Mouse (Mus musculus) adrenal gland, adult (tissue): Measurements from ENCODE around the gene Ppt2.

Experiments
- DNase-seq, 2 experiments: peaks; one replicate each; pipeline ENCODE4 v3.0.0; 2022 to 2023; ENCODE audit warnings: low spot score in 1 of 2; ENCODE audit not compliant: inconsistent age in 2 of 2

Gene Ppt2

DNA sequence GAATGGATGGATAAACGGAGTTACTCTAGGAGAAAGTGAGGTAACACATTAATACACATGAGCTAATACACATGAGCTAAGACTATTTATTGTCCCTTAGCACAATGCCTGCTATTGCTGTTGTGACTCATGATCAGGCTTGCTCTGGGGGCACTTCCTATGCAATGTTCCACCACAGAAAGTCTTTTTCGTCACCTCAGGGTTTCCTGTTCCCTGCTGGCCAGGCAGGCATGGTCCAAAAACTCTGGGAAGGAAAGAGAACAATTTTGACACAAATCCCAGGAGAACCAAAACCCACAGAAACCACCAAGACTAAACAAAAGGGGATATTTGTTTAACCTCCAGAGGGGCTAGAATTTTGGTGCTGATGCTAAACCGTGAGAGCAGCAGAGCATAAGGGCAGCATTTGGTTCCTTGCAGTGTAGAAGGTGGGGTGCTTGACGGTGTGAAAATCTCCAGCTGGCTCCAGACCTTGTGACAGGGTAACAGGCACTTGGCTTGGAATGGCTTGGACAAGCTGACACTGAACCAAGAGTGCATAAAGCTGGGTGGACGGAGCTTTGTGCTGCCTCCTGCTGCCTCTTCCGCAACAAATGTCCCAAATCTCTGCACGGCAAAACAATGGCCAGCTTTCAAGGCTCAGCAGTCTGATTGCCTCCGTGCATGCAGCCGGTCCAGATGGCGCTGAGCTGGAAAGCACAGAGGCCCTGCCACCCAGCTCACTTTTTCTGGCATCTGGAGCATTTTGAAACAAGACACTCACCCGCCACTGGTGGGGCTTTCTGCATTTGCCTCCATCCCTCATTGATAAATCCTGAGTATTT, 12.7 kb upstream of the Ppt2 start:
- DNase-seq, result peak; percentile 25 to 71

DNA sequence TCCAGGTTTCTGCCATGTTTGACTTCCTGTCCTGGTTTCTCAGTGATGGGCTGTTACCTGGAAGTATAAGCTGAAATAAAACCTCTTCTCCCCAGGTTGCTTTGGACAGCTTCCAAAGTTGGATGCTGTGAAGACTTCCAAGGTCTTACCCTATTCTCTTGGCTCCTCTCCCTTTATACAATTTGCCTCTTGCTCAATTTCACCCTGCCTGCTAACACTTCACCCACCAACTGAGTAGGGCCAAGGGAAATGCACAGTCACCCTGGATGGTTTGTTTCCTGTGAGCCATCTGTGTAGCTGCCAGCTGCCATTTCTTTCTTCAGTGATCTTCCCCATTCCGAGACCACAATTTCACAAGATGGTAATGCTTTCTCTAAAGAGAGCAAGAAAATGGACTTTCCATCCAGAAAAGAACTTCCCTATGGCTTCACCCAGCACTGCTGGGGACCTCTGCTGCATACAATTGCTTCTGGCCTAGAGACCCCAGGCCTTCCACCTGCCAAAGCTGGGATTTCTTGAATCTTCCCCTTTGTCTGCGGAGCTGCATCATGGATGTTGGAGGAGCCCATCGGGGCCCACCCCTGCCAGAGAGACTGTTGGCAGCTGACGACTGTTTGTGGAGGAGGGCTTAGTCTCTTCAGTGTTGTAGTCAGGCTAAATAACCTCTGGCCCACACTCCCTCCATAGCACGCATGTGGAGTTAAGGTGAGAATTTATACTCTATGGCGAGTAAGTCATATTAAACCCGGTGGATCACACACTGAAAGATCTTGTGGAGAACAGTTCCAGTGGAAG, 11.3 kb upstream of the Ppt2 start:
- peak in 1 of 2 experiments; percentile 68 for DNase-seq

DNA sequence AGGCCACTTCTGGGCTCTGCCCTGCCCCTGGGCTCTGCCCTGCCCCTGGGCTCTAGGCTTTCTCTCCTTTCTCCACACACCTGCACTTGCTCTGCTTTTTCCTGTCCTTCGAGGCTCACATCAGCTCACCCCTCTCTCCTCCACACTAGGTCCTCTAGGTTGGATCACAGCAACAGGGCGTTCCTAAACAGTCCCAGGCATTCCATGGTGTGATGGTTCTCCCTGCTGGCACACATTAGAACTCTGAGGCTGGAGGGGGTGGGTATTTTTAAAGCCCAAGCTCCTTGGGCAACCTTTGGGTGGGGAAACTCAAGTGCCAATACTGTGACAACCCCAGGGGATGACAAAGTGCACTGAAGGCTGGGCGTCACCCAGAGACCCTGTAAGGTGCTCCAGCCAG, 9.1 kb upstream of the Ppt2 start:
- peak in 1 of 2 experiments; percentile 42 for DNase-seq

DNA sequence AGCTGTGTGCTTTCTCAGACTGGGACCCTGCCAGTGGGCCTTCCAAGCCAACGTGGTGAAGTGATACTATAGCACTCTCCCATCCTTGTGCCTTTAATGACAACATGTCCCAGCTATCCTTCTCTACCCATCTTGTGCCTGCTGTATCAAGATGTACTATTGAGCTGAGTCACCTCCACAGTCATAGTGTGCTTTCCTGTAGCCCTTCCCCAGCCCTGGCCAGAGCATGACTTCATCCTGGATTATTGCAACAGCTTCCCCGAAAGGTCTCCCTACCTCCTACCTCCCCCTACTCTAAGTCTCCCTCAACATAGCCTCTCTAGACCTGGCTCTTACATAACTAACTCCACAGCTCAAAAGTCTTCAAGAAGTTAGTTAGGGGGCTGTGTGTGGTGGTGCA, 7.4 kb upstream of the Ppt2 start:
- peak in 1 of 2 experiments; percentile 71 for DNase-seq

DNA sequence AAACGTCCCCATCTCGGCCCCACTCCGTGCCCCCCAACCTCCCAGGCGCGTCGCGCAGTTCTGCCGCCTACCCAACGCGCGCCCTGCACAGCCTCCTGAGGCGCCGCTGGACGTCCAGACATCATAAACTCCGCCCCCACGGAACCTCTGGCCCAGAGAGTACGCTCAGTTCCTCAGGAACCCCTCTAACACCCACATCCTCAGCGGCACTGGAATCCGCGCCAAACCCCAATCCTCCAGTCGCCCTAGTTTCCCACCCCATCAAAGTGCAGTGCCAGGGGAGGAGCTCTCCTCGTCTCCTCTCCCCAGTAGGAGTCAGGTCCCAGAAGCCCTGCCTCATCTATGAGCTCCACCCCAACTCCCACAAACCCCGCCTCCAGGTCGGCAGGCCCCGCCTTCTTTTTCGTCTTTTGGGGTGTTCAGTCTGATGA, 4.0 kb upstream of the Ppt2 start:
- DNase-seq, result peak; percentile 90 to 94

DNA sequence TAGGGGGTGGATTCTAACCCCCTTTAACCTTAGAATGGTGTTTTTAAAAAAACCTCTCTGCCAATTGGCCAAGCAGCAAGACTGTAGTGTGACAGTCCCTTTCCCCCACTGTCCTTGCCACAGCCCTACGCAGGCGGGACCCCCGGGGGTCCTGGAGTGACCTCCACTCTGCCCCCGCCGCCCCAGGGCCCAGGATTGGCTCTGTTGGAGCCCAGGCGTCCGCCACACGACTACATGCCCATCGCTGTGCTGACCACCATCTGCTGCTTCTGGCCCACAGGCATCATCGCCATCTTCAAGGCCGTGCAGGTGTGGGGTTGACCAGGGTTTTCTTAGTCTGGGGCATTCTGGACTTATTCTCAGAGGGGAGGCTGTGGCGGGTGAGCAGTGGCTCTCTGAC, 3.3 kb upstream of the Ppt2 start:
- DNase-seq, result peak in 1 of 2 experiments; percentile 41

DNA sequence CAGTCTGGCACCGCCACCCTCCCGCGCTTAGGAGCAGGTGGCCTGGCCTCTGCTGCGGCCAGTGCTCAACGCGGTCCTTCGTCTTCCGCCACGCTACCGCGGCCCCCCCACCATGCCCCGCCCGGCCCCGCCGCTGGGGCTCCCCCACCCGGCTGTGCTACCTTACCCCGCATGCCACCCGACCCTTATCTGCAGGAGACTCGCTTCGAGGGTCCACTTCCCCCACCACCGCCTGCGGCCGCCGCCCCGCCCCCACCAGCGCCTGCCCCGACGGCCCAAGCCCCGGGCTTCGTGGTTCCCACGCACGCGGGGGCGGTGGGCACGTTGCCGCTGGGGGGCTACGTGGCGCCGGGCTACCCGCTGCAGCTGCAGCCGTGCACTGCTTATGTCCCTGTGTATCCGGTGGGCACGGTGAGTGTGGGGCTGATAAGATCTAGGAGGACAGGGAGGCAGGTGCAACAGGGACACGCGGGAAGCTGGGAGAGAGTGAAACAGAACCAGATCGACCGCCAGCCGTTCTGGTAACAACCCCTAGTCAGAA, 2.5 kb upstream of the Ppt2 start:
- DNase-seq, result peak in 1 of 2 experiments; percentile 39

DNA sequence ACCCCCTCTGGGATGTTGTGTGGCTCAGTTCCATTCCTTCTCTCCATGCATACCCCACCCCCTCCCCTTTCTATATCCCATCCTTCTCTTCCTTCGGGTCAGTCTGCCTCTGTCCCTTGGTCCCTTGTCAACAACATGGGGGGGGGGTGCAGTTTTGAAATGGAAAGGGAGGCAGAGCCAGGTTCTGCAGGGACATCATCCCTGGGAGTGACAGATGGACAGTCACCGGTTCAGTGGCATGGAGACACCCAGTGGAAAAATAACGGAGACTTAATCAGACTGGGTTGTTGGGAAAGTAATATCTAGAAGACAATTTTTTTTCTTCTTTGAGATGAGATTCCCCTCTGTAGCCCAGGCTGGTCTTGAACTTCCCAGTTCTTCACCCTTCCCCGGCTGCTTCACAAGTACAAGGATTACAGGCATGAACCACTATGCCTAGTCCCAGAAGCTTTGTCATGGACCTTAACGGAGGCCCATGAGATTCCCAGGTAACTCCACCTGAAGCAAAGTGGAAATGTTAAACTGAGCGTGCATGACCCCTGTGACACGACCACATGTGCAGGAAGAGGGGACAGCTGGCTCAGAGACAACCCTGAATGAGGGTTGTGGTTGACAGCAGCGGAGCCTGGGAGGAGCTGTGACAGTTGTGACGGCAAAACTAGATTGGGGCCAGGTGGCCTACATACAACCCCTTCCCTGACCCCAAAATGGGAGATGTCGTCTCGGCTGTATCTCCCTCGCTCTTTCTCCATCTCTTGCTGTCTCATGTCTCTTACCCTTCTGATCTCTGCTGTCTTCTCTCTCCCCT, 1.7 kb upstream of the Ppt2 start:
- peak in 1 of 2 experiments; percentile 33 for DNase-seq

DNA sequence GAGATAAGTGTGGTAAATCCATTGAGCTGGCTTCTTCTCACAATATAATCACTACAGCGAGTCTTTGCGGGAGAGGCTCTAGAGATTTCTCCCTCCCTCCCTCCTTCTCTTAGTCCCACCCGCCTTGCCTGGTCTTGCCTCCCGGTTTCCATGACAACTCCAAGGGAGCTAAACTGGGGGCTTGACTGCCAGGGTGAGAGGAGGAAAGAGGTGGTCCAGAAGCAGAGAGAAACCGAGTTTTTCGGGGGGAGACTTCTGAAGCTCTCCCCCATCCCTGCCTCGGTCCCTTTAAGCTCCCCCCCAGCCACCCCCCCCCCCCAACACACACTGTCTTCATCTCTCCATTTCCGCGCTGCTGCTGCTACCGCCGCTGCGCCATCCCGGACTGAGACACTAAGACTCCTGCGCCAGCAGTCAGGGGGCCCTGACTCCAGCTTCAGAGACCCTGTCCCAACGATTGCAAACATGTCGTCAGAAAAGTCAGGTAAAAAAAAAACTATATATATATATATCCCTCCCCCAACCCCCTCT, 976 bp upstream of the Ppt2 start, which contains the start of gene Prrt1:
Gene Prrt1, plus strand, starts transcription at position 313 of the 531 bp plus-strand sequence.
- peak; percentile 39 to 70 for DNase-seq

DNA sequence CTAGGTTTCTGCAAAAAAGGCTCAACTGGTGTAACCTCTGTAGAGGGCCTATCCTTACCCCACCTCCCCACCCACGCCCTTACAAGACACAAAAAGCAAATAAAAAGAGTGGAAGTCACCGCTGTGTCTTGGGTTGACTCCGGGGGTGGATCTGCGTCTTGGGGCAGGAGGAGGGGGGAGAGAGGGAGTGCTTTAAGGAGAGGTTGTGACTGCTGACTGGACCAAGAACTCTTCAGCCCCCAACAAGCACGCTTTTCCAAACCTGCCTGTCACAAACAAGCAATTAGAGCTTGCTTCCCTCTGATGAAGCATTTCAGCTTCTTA, 296 bp upstream of the Ppt2 start:
- DNase-seq, result peak in 1 of 2 experiments; percentile 34

DNA sequence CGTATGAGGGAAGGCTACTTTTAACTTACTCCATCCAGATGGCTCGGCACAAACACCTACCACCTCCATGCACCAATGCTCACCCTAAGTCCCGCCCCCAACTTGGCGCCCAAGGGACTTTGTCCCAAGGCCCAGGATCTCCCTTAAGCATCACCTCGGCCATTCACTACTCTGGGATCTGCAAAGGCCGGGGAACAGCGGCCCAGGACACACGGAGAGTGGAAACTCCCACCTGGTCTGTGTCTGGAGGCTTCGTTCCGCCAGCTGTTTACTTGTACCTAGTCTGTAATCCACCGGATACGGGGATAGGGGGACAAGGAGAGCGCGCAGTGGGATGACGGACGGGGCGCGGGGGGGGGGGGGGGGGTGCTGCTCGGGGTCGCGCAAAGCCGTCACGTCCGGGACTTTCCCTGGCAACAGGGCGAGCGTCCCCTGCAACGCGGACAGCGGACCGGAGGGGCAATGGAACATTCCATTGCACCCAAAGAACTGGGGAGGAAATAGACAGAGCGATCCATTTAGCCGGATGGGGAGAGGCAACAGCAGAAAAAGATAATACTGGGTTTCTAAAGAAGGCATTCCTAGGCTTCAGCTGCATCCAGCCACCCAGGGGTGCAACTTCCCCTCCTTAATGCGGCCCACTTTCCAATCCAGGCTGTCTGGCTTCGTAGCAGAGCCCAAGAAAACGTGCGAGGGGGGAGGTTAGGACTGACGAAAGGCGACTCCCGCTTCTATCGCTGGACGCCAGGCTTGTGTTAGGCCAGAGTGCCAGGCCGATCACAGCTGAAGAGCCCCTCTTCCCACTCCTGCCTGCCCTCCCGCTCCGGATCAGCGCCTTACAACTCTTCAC, 992 bp downstream of the Ppt2 start:
- peak; percentile 92 to 97 for DNase-seq

DNA sequence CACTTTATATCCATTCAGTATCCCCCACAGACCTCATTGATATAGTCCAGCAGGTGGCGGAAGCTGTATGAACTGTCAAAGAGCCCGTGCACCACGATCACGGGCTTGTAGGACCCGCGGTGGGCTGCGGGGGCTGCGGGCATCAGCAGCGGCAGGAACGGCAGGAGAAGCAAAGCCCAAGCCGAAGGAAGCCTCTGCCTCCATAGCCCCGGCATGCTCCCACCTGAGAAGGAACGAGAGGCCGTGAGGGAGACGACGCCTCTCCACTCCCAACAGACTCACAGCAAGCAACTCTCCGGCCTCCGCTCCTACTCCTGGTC, 1.6 kb downstream of the Ppt2 start:
- no peak for DNase-seq

DNA sequence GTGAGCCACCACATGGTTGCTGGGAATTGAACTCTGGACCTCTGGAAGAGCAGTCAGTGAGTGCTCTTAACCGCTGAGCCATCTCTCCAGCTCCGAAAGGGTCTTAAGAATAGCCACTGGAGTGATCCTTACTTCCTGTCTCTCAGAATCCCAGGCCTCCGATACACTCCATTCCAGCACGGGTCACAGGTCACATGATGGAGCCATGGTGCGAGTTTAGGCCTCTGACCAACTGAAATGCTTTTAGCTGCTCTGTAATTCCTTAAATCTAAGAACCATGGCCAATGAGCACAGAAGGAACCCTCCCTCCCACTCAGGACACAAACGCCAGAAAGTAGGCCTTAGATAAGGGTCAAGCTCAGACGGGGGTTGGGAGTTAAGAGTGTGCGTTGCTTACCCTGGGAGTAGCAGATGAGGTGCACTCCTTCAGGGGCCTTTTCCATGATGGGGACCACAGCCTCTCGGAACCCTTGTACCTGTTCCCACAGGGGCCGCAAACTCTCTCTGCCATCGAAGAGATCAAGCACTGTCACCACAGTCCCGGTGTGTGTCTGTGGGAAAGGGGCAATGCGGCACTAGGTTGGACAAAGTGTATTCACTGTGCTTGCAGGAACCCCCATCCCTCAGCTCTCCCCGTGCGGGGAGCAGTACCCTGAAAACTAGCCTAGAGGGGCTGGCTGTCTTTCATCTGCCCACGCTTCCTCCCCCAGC, 2.1 kb downstream of the Ppt2 start:
- no peak for DNase-seq

DNA sequence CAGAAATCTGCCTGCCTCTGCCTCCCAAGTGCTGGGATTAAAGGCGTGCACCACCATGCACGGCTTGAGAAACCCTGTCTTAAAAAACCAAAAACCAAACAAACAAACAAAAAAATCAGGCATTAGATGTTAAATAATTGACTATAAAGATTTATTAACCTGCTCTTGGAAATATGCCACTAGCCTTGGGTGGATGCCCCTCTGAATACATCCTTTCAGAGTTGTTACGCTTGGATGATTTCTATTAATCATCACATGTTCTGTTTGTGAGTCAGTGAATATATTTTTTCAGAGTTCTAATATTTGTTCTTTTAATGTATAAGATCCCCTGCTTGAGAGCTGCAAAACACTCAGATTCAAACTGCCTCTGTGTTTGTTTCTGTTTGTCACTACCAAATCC, 3.3 kb downstream of the Ppt2 start:
- DNase-seq, result no peak

DNA sequence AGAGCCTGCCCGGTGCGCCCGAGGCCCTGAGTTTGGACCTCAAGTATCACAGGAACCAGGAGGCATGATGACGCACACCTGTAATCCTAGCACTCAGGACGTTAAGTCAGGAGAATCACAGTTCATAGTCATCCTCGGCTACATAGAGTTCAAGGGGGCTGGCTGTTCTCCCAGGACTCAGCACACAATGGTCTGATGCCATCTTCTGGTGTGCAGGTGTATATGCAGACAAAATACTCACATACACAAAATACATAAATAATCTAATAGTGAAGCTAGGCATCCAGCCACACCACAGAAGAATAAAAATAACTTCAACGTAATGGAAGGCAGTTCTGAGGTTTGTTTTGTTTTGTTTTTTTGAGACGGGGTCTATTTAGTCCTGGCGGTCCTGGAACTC, 5.1 kb downstream of the Ppt2 start:
- DNase-seq, result no peak

DNA sequence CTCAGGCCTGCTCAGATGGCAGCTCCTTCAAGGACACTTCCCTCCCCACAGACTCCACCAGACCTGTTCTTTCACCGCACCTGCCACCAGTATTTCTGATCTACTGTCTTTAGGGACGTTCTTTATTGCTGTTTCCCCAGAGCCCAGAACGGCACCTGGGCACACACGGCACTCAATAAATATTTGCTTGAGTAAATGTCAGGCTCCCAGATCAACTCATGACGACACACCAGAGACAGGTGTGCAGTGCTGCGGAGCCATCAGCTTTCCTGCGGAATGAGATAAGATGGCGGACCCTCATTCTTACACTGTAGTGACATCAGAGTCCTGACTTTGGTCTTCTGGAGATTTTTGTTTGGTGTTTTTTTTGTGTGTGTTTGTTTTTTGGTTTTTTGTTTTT, 7.3 kb downstream of the Ppt2 start:
- DNase-seq, result no peak

DNA sequence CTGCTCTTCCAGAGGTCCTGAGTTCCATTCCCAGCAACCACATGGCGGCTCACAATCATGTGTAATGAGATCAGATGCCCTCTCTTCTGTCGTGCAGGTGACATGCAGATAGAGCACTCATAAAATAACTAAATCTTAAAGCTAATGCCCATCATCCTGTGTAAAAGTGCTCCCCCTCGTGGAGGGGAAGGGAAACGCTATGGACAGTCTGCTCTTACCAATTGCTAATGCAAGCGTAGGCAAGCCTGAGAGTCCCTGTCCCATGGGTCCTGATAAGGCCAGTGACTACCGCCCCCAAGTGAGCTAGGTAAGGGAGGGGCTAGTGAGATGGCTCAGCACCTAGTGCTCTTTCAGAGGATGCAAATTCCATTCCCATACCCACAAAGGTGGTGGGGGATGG, 9.3 kb downstream of the Ppt2 start:
- DNase-seq, result peak; percentile 74 to 93

DNA sequence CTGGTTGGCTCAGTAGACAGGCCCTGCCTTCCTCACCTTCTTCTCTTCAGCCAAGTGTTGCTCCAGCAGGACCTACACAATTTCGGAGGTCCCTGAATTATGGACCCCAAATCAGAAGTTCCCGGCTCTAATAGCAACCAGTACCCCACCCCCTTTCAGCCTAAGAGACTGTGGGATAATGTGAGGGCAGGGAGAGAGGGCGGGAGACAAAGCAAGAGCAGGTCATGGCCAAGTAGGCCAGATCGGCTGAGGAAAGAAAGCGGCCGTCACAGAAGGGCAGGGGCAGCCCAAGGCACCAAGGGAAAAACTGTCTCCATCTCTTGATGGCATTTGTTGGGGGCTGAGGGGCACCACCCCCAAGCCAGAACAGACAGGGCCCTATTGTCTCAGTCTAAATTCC, 12.4 kb downstream of the Ppt2 start, which contains the start of gene Egfl8:
Gene Egfl8, minus strand, starts transcription at position 101 of the 400 bp plus-strand sequence.
- no peak for DNase-seq

DNA sequence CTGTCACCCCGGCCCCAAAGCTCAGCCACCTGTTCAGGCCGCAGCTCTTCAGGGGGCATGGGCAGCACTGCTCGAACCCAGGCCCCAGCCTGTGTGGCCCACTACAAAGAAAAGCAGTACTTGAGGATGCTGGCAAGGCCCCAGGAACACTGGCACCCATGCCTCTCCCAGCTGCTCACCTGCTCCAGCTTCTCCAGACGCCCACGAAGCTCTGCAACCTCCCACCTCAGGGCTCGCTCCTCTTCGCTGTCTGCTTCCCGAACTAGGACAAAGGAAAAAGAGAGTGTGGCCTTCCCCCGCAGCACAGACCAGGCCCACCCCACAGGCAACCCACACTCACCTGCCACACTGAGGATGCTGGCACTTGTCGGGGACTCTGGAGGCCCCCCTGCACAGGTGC, 14.5 kb downstream of the Ppt2 start:
- no peak for DNase-seq
